Mouse (Mus musculus) thymus, postnatal 4 days (tissue): ENCODE data around the gene Wdr62.
"Not testable (repeated sequence)": the region's sequence is repeated elsewhere in the genome, so short reads cannot be mapped to it uniquely, and the experiment has no call there.

Experiments used
- DNase-seq: peaks from one replicate; pipeline ENCODE4 v3.0.0; 2021

Gene Wdr62

GRCm38 (mm10) chr7:30251956-30252954 lies 28.0 kb downstream of the Wdr62 start:
- DNase-seq = no peak

GRCm38 (mm10) chr7:30237374-30237773 lies 42.8 kb downstream of the Wdr62 start:
- DNase-seq = not testable (repeated sequence)

DNA sequence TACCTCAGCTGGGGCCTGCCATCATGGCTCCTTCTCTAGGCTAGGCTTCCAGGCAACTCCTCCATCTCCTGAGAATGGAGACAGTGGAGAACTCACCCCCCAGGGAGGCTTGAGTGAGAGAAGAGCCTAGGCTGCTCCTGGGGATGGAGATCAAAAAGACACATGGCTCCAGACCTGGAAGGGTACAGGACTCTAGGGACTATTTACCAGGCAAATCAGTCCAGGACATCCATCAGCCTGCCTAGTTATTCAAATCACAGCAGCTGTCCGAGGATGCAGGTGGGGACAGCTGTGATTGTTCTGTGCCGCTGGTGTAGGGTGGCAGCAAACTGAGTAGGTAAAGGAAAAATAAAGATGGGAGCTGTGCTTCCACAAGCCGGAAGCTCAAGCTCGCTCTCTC lies 44.6 kb downstream of the Wdr62 start, which contains the start of gene Ovol3:
Gene Ovol3 (minus strand): TSS at position 101 of the 400 bp plus-strand sequence.
- DNase-seq = no peak

GRCm38 (mm10) chr7:30235091-30235490 lies 45.1 kb downstream of the Wdr62 start:
- no peak for DNase-seq

GRCm38 (mm10) chr7:30234276-30234858 lies 45.9 kb downstream of the Wdr62 start:
- no peak for DNase-seq

DNA sequence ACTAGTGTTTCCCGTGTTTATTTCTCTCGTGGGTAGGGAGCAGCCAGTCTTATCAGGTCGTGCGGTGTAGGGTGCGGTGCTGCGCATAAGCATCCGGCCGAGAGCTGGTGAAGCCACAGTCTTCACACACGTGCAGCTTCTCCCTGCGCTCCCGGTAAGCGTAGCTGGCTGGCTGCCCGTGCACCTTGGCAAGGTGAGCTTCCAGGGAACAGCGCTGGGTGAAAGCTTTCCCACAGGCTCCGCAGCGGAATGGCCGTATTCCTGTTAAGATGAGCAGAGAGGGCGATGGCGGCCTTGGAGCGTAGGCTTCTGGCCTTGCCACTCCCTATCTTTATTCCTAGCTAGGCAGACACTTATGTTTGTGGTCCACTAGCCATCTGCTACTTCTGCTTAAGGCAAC lies 46.8 kb downstream of the Wdr62 start:
- peak; percentile 32 for DNase-seq

GRCm38 (mm10) chr7:30232631-30233148 lies 47.5 kb downstream of the Wdr62 start:
- peak; percentile 81 for DNase-seq

- DNase-seq = peak; percentile 98
These were observed 48.4 kb downstream of the Wdr62 start, which contains the start of the genes Polr2i and Tbcb for GRCm38 (mm10) chr7:30231669-30232454. Polr2i (plus strand) TSS chr7:30231948. Tbcb (minus strand) TSS chr7:30232272.

DNA sequence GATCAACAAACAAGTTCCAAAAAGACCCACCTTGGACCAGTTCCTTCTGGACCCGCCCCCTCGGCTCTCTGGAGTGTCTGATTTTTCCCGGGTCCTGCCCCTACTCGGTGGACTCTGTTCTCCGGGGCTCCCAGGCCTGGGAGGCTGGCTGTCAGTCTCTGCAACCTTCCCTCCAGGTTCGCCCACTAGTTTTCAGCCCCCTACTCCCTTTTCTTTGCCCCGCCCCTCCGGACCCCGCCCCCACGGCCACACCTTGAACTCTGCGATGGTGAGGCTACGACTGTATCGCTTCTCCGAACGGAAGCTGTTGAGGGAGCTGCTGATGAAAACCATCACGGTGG lies 48.9 kb downstream of the Wdr62 start:
- no peak for DNase-seq

DNA sequence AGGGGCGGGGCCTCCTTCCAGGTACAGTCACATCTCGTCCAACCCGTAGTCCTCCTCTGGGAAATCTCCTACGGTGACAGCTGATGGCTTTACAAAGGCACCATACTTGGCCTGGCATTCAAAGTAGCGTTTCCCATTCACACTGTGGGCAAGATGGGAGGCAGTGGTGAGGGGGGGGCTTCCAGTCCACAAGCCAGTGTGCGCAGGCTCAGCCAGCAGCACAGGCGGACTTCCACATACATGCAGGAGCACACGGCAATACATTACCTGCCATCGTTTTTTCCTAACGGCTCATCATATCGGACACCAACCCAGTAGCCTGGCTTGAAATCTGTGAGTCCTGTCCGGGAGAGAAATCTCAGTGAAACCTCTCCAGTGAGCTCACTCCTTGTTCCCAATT lies 56.0 kb downstream of the Wdr62 start:
- no peak for DNase-seq

GRCm38 (mm10) chr7:30222205-30222604 lies 58.0 kb downstream of the Wdr62 start:
- DNase-seq = no peak

DNA sequence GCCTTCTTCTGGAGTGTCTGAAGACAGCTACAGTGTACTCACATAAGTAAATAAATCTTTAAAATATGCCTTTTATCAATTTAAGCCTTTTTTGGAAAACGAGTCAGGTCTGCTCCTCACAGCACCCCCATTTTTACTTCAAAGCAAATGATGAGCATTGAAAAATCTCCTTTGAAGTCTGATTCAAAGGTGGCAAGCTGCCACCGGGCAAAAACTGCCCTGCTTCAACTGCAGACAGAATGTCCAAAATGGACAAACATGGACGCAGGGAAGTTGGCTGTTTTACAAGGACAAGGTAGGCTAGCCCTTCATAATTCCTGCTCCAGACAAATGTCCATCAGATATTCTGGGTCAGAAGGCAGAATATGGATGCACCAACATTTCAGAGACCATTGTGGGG lies 58.8 kb downstream of the Wdr62 start:
- DNase-seq = no peak

GRCm38 (mm10) chr7:30220008-30220356 lies 60.2 kb downstream of the Wdr62 start:
- no peak for DNase-seq

DNA sequence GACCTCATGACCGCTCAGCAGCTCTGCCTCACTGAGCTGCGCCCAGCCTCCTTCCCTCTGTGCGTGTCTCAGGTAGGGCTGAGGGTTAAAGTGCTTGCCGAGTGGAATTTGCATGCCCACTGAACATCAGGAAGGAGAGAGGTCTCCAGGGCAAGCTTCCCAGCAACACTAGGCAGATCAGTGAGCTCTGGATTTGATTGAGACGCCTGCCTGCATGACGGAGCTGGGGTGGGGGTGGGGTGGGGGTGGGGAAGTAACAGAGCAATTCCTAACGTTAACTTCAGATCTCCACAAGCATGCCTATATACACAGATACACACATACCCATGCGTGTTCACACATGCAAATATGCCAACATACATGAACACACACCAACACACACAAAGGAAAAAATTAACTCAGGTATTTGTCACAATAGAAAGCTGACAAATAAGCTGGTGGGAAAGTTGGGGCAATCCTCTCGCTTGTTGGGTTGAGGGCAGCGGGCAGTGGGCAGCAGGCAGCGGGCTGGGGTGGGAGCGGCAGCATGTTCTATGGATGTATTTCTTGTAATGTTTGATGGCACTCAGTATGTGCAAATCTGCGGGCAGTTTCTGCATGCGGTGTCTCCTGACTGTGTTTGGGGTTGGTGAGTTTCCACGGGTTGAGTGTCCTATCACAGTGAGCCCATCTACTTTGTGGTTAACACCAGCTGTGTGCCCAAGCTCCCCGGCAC lies 60.8 kb downstream of the Wdr62 start:
- DNase-seq = peak; percentile 72

- no peak for DNase-seq
These were observed 62.9 kb downstream of the Wdr62 start for GRCm38 (mm10) chr7:30217277-30217676.

- peak; percentile 89 for DNase-seq
These were observed 63.5 kb downstream of the Wdr62 start for GRCm38 (mm10) chr7:30216723-30217151.

DNA sequence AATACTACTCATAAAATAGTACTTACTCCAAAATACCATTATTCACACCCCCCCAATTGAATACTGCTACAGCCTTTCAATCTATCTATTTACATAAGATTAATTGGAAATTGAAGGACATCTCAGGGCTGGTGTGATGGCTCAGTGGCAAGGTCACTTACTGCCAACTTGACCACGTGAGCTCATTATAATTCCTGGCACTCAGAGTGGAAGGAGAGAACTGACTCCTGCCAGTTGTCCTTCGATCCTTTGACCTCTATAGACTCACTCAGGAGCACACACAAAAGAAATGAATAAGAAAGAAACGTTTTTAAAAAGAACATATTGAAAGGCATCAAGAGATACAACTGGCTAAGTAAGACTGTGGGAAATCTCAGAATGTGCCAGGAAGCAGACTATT lies 64.3 kb downstream of the Wdr62 start:
- no peak for DNase-seq

- DNase-seq = no peak
These were observed 66.3 kb downstream of the Wdr62 start for GRCm38 (mm10) chr7:30213881-30214280.

DNA sequence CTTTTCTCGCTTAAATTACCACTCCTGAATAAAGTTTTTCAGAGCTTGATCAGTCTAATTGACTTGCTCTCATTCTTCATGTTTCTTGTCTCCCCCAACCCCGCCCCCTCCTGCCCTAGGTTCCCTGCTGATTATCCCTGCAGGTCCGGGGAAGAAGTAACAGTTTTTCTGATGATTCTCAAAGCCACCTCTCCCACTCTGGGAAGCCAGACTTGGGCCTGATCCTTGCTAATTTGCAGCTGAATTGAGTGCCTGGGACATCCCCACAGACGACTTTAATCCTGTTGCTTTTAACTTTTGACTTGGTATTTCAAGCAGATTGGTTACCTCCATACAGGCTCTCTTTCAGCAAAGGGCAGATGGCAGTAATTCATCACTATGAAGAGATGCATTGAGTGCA lies 69.2 kb downstream of the Wdr62 start:
- no peak for DNase-seq

DNA sequence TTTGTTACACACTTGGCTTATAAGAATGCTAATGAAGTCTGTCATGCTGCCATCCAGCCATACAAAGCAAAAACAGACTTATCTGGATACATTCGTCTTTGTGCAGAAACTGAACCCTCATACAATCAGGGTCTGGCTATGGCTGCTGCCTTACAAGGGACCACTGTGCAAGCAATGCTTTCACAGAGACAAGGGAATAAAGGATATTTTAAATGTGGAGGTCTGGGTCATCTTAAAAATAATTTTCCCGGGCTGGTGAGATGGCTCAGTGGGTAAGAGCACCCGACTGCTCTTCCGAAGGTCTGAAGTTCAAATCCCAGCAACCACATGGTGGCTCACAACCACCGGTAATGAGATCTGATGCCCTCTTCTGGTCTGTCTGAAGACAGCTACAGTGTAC lies 73.9 kb downstream of the Wdr62 start:
- DNase-seq = not testable (repeated sequence)

- peak; percentile 58 for DNase-seq
These were observed 74.8 kb downstream of the Wdr62 start for GRCm38 (mm10) chr7:30205383-30205782.

GRCm38 (mm10) chr7:30204380-30204779 lies 75.8 kb downstream of the Wdr62 start:
- DNase-seq = no peak
